Mouse (Mus musculus): ENCODE measurements around the gene Ccdc38.
A peak's percentile ranks its signal among the peaks of the same experiment; 100 is the strongest.
"Not testable (repeated sequence)": the region's sequence is repeated elsewhere in the genome, so short reads cannot be mapped to it uniquely, and the experiment has no call there.

Ccdc38 gene

DNA sequence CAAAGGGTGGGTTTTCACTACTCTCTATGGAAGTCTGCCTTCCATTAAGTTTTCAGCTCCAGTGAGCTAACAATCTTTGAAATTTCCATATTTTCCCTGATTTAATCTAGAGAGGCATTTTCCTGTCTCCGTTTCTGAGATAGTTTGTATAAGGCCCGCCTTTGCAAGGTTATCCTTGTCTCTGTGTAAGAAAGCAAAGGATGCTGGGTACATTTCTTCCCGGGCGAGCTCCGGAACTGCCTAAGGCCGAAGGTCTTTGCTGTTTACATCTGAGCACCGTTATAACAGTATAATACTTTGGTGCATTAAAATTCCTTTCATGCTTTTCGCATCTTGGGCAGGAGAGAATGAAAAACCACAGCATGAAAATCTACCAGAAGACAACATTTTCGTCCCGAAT lies 9.4 kb downstream of the Ccdc38 start:
- no peak for DNase-seq

- no peak for DNase-seq
Measured at GRCm38 (mm10) chr10:93552596-93552995, 12.2 kb downstream of the Ccdc38 start.

DNA sequence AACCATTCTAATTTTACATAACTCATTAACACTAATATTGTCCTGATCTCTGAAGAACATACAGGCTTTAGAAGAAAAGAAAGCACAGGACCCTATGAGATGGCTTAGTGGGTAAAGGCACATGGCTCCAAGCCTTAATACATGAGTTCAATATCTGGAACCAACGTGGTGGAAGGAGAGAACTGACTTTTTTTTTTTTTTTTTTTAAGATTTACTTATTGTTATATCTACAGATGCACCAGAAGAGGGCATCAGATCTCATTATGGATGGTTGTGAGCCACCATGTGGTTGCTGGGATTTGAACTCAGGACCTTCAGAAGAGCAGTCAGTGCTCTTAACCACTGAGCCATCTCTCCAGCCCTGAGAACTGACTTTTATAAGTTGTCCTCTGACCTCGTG lies 17.5 kb downstream of the Ccdc38 start:
- DNase-seq, result not testable (repeated sequence)

DNA sequence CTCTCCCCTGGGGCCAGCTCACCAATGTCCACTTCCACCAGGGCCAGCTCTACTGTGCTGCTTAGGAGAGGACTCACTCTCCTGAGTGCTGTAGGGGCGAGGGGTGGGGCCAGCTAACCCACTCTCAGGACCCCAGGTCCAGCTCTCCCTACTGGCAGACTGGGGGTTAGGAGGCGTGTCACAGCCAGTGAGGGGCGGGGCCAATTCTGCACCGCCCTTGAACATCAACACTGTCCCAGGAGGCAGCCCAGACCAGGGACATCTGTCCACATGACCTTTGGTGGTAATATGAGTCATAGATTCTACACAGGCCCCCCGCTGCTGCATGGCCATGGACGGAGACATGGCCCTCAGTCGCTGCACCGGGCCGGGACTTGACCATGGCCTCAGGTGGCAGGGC lies 19.4 kb downstream of the Ccdc38 start:
- DNase-seq, result no peak

- DNase-seq, result no peak
Measured at GRCm38 (mm10) chr10:93564518-93565090, 24.2 kb downstream of the Ccdc38 start.

DNA sequence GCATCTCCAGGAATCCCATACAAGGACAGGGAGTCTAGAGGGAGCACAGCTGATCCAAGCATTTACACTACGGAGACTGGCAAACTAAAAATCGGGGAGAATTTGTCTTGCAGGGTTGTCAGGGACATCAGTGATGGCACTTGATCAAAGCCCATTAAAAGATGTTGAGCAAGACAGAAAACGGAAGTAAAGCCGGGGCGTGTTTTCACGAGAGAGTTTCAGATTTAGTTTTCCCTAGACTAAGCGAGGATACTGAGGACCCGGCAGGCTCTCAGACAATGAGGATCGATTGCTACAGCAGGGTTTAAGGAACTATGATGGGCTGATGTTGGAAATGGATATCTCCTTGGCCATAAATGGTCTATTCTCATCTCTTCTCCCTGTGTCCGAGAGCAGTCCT lies 26.6 kb downstream of the Ccdc38 start:
- no peak for DNase-seq

GRCm38 (mm10) chr10:93567841-93568566 lies 27.6 kb downstream of the Ccdc38 start:
- no peak for DNase-seq

DNA sequence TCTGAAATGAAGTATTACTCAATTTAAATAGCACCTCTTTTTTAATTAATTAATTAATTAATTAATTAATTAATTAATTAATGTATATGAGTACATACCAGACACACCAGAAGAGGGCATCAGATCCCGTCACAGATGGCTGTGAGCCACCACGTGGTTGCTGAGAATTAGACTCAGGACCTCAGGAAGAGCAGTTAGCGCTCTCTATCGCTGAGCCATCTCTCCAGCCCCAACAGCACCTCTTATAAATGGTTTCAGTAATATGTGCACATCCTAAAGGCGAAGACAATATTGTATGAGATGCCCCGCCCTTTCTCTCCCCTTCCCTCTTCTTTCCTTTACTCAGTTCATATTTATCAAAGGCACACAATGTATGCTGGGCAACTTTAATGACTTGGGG lies 28.2 kb downstream of the Ccdc38 start:
- DNase-seq, result no peak

- no peak for DNase-seq
Measured at GRCm38 (mm10) chr10:93572209-93572608, 31.8 kb downstream of the Ccdc38 start.

GRCm38 (mm10) chr10:93574966-93575365 lies 34.5 kb downstream of the Ccdc38 start:
- no peak for DNase-seq

GRCm38 (mm10) chr10:93575960-93576359 lies 35.5 kb downstream of the Ccdc38 start:
- no peak for DNase-seq

- DNase-seq, result peak; percentile 82
Measured at GRCm38 (mm10) chr10:93577271-93577886, 36.9 kb downstream of the Ccdc38 start.

DNA sequence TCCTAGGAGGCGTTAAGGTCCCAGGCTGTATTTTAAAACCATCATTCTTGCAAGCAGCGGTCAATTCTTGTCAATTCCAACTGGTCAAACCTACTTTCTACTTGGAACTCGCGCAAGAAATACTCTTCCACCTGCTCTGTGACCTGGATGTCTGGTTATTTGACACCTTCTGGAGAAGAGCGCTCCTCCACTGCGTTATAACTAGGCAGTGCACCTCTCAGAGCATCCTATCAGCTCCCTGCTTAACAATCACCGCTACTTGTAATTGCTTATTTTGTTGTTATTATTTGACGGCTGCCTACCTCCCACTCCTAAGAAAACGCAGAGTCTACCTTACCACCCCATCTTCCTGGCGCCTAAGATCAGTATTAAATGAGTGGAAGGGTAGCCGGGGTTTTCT lies 48.4 kb downstream of the Ccdc38 start:
- no peak for DNase-seq

DNA sequence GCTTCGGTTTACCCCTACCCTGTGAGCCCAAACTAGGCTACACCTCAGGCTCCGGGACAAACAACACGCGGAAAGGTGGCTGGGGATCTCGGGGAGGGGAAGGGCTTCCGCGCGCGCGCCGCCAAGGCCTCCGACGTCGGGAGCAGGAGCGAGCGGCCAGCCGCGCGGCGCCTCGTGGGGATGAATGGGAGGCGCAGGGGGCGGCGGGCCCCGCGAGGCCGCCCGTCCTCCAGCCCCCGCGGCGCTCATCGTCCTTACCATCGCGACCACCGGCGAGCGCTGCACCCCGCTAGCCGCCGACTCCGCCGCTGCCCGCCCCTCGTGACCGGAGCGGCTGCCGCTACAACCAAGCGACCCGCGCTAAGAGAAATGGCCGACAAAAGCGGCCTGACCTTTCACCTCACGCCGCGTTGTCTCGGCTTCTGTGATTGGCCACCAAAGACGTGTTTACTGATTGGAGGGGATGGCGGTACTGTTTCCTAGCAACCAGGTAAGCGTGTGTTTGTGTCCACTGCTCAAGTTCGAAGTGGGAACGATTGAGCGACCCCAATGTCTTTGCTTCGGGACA lies 48.9 kb downstream of the Ccdc38 start, which contains the start of gene Snrpf:
Gene Snrpf, minus strand, starts transcription at position 426 of the 568 bp plus-strand sequence.
- DNase-seq, result peak; percentile 89

DNA sequence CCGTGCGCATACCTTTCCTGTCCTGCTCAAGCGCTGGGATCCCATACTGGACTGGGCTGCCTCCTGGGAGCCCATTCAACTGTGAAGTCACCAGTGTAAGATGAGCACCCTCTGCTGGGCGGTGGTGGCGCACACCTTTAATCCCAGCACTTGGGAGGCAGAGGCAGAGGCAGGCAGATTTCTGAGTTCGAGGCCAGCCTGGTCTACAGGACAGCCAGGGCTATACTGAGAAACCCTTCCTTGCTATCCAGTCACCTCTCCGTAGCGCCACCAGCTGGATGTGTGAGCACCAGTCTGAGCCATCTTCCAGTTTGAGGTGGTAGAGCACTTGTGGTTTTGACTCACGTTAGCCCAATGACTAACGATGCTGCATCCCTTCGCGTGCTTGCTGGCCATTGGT lies 52.0 kb downstream of the Ccdc38 start:
- peak; percentile 61 for DNase-seq

GRCm38 (mm10) chr10:93594022-93594482 lies 53.6 kb downstream of the Ccdc38 start:
- peak; percentile 92 for DNase-seq

- no peak for DNase-seq
Measured at GRCm38 (mm10) chr10:93595831-93596230, 55.4 kb downstream of the Ccdc38 start.

- no peak for DNase-seq
Measured at GRCm38 (mm10) chr10:93596641-93597040, 56.2 kb downstream of the Ccdc38 start.

GRCm38 (mm10) chr10:93602309-93602708 lies 61.9 kb downstream of the Ccdc38 start:
- DNase-seq, result no peak

- DNase-seq, result no peak
Measured at GRCm38 (mm10) chr10:93603256-93603655, 62.8 kb downstream of the Ccdc38 start.

DNA sequence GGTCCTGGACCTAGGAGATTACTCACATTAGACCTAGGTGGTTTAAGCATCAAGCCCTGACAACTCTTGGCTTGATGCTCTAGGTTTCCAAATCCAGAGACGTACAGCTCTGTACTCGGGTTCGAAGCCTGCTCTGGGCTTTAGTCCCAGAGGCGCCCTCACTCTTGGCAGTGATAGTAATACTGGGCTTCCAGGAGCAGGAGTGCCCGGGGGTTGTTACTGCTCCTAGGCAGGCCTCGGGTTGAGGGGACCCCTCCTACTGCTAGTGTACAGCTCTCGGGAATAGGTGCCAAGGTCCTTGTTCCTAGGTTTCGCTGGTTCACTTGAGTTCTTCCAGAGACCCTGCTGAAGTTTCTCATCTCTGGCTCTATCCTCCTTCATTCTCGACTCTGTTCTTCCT lies 65.9 kb downstream of the Ccdc38 start:
- no peak for DNase-seq

- DNase-seq, result no peak
Measured at GRCm38 (mm10) chr10:93608051-93608450, 67.6 kb downstream of the Ccdc38 start.

DNA sequence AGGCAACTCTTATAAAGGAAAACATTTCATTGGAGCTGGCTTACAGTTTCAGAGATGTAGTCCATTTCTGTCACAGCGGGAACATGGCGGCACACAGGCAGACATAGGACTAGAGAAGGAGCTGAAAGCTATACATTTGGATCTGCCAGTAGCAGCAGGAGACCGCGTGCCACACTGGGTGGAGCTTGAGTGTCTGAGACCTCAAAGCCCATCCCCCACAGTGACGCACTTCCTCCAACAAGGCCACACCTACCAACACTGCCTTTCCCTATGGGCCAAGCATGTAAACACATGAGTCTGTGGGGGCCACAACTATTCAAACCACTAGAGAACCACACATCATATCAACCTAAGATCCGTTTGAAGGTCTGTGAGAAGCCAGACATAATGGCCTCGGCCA lies 68.8 kb downstream of the Ccdc38 start:
- DNase-seq, result no peak

DNA sequence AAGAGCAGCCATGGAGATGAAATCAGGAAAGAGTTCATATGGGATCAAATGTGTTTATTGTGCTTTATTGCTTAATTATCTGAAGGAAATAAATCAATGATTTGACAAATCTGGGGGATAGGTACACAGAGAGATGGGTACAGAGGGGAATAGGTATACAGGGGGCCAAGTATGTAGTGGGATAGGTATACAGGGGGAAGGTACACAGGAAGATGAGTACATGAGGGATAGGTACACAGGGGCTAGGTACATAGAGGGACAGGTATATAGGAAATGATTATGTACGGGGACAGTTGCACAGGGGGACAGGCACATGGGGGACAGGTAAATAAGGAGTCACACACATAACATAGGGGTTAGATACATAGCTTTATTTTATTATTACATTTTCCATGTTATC lies 70.5 kb downstream of the Ccdc38 start:
- DNase-seq, result no peak

All from thymus, postnatal 4 days (tissue).